Mouse (Mus musculus): ENCODE data around the gene Chd2. TPM values are rescaled to one million over a fixed set of nuclear protein-coding genes. Genes with fewer than 3 reads are reported as not detected.

Gene Chd2
- total RNA-seq, 2 experiments from 2014 or later, result 29.8 to 39.6 TPM

DNA sequence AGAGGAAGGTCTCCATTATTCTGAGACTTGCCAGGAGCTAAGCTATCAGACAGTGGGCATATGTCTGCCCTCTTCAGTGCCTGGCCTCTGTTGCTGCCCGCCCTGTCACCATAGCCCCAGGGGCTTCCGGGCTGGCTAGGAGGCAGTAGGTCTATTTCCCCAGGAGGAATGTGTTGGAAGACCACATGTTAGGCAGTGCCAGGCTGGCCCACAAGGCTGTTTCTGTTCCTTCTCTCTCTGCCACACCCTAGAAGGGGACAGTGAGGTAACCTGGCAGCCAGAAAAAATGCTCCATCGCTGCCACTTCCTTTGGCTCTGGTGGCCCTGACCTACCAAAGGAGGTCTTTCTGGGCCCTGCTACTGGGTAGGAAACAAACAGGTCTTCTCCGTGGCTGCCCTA lies 129.6 kb downstream of the Chd2 start:
- no peak for DNase-seq (ENCODE audit: low spot score)

DNA sequence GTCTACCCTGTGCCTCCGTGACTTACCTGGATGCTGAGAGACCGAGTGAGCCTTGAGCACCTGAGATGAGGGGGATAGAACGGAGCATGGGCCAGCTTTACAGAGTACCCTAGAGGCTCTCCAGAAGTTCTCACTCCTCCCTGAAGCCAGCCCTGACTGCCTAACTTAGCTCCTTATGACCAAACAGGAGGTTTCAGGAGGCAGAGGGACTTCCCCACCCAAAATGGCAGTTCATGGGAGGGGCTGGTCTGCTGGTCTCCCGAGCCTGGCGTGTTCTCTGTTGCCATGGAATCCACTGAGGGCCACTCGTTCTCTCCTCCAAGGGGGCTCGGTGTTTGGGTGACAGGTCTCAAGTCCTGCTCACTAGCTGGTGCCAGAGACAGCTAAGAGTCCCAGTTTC lies 130.1 kb downstream of the Chd2 start:
- DNase-seq (ENCODE audit: low spot score), result no peak

DNA sequence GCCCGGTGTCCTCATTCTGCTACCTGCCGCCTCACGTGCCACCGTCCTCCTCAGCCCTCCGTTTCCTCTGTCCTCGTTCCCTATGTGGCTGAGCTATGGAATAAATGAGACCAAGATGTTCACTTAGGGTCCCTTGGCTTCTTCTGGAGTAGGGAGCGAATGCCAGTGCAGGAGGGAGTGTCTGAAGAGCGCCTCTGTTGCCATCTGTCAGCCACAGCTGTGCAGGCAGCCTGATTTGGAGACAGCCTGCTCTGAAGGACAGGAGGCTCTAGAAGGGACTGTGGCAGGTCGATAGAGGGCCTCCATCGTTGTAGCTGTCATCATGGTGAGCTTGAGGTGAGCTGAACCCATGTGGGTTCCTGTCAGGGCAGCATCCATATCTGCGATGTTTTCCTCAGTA lies 136.1 kb downstream of the Chd2 start:
- no peak for DNase-seq (ENCODE audit: low spot score)

DNA sequence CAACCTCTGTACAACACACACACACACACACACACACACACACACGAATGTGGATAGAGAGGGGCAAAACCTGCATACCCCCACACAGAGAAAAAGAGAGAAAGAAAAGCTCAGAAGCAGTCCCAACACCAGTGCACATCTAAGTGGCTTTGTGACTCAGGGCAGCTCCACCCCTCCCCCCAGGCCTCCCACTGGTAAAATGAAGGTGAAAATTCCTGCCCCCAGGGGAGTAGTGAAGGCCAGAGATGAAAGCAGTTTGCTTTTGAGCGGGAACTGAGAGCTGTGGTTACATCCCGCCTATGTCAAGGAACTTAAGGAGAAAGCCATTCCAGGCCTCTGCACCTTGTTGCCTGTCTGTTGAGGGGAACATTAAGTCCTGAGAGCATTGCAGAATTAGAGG lies 138.1 kb downstream of the Chd2 start:
- DNase-seq (ENCODE audit: low spot score), result no peak

DNA sequence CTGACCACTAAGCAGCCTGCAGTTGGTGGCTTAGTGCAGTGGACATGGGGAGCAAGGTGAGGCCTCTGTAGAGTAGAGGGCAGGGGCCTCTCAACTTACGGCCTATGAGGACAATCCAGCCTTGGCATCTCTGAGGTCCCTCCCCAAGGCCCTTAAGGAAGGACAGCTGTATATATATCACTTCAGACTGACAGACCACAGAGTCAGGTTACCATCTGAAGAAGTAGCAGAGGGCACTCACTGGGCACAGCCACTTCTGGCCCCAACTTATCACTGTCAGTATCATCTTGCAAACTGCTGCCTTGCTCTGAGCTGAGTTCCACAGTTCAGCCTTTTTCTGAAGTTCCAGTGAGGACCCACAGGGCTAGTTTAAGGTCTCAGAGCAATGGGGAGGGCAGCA lies 139.0 kb downstream of the Chd2 start:
- DNase-seq (ENCODE audit: low spot score), result peak; percentile 72

DNA sequence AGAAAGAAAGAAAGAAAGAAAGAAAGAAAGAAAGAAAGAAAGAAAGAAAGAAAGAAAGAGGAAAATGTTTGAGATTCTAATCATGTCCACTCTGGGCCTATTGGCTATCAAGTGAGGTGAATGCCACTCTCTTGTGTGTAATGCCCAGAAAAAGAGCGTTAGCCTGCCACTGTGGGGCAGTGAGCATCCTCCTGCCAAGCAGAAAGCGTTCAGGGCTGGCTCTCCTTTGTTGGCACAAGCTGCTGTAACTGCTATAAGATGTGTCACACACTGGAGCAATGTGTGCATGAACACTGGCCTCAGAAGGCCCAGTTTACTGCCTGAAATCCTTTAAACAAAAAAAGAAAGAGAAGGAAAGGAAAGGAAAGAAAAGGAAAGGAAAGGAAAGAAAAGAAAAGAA lies 139.5 kb downstream of the Chd2 start:
- no peak for DNase-seq (ENCODE audit: low spot score)

DNA sequence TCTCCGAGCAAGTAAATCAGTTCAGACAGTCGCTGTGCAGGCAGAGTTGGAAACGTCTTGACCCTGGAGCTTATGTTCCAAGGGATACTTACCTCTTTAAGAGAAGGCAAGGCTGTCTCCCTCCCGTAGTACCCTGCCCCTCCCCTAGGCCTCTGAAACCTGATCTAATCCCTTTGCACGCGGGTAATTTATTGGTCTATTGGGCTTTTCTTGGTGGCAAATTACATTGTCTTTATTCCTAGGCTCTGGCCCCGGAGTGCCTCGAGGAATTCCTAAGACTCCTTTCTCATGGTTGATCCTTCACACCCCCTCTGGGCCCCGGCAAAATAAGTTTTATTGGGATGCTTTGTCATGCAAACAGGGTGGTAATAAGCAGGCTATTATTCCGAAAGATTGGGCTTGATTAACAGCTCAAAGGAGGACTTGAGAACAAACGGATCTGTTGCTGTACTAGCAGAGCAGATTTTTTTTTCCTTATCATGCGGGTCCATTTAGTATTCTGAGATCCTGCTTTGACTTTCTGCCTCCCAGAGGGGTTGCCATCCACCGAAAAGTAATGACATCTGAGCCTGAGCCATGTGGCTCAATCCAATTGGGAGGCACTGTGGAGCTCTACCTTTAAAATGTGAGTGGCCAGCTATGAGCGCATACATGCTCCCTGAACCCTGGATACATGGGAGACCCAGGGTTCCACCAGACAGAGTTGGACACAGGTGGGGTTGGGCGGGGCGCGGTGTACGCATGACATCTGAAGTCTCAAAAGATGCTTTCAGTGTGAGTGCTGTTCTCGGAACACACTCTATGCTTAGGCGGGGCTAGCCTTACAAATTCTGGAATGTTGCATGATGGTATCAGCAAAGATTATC lies 141.3 kb downstream of the Chd2 start:
- no peak for DNase-seq (ENCODE audit: low spot score)

DNA sequence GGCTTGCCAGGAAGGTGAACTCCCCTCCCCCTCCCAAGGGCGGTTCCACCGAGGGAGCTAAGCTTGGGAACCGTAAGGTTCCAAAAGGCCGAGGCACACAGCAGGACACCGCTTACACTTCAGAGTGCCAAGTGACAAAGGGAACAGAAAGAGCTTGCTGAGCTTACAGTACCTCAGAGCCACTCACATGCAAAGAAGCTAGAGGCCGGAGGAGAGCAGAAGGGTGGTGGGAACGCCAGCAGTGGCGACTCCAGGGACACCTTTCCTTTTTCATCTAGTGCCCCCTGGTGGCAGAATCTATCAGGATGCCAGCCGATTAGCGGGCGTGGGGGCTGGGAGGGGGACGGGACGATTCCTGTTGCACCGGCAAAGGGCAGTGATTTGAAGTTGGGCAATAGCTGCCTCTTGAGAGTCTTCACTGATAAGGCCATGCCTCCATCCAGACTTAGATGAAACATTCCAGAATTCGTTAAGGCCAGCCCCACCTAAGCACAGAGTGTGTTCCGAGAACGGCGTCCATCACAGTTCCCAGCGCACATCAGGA lies 142.1 kb downstream of the Chd2 start:
- DNase-seq (ENCODE audit: low spot score), result peak; percentile 87

DNA sequence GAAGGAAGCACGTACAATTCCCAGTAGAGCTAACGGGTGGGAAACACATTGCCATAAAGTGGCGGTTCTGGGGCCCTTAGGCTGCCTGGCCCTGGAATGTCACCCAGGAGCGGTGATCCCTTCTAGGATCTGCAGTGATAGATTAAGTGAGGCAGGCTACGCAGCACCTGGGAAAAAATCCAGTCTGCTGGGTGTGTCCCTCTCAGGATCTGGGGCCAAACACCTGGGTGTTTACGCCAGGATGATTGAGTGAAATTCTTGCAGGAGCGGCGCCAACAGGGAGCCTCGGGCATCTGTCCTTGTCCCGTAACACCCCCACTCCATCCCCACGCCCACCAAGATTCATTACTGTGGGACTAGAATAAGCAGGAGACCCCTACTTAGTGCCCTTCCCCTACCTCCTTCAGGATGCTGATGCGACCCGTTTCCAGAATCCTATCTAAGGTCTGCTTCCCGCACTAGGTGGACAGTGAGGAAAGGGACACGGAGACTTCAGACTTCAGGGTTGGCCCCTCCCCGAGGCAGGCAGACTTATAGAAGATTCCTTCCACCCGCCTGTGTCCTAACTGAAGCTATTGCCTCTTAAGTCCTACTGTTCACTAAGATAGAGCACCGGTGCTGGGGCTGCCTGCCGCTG lies 142.7 kb downstream of the Chd2 start:
- no peak for DNase-seq (ENCODE audit: low spot score)

DNA sequence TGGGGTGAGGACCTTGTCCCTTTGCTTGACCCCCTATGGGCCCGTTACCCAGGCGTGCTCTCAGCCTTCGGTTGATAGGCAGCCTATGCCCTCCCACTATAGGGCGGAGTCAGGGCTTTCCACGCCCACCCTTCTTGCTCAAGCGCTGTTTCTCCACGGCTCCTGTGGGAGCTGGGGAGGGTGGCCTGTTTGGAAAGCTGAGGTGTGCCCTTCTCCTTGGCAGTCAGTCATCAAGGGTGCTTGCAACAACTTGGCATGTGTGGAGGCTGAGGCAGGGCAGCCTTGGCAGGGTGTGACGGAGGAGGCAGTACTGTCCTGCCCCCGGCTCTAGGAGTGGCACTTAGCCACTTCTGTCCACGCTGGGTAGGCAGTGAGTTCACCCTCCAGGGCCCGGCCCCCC lies 143.3 kb downstream of the Chd2 start:
- DNase-seq (ENCODE audit: low spot score), result peak; percentile 89

DNA sequence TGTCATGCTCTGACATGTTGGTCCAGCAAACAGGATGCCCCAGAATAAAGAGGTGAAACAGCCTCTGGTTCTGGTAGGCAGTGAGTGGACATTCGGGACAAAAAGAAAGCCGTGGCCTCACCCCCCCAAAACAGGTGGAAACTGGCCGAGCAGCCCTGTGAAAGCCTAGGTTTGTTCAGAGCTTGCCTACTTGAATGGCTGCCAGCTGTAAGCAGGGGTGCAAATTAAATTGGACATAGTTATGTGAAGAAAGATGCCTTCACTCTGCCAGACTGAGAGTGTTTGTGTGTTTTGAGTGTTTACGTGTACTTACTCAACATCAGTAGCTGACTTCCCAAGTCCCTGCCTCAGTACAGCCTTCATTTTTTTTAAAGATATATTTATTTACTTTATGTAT lies 147.6 kb downstream of the Chd2 start:
- no peak for DNase-seq (ENCODE audit: low spot score)

DNA sequence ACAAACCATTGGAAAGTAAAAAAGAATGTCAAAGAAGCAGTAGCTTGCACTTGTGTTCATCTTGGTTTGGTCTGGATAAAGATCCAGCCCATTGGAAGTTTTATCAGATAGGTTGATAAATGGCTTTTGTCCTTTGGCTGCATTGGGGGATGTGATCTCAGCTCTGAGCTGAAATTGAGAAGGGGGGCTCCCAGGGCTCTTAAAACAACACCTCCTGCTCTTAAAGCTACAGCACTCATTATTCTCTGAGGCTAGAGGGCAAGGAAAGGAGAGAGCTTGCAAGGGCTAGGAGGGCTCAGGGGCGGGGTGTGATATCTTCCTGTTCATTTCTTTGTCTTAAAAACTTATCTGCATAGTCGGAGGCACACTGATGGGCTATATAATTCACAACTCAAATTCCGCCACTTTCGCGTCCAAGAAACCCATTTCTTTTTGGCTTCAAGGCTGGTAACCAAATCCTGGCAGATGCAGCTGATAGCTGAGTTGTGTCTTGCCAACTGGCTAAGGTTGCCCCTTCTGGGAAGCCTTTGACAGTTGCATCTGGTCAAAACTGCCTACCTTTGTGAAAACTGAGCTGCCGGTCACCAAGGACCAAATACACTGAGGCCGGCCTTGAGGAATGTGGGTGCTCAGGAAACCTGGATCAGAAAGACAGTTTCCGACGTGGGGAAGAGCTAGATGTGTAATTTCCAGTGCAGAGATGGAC lies 148.2 kb downstream of the Chd2 start:
- DNase-seq (ENCODE audit: low spot score), result peak; percentile 59

DNA sequence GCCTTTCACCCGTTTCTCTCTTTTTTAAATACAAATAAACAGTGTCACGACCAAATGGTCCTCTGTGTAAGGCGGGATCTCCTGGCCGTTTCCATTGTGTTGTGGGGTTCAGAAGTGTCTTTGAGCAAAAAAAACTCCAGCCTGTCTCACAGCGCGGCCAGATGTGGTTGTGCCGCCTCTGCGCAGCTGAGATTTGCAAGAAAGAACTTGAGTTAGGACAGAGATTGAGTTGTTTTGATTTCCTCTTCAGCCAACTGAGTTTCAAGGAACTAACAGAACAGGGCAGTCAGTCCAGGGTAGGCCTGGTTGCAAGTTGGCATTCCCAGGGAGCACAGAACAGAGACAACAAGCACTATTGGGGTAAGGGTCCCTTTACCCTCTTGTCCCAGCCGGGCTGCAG lies 149.3 kb downstream of the Chd2 start:
- DNase-seq (ENCODE audit: low spot score), result no peak

DNA sequence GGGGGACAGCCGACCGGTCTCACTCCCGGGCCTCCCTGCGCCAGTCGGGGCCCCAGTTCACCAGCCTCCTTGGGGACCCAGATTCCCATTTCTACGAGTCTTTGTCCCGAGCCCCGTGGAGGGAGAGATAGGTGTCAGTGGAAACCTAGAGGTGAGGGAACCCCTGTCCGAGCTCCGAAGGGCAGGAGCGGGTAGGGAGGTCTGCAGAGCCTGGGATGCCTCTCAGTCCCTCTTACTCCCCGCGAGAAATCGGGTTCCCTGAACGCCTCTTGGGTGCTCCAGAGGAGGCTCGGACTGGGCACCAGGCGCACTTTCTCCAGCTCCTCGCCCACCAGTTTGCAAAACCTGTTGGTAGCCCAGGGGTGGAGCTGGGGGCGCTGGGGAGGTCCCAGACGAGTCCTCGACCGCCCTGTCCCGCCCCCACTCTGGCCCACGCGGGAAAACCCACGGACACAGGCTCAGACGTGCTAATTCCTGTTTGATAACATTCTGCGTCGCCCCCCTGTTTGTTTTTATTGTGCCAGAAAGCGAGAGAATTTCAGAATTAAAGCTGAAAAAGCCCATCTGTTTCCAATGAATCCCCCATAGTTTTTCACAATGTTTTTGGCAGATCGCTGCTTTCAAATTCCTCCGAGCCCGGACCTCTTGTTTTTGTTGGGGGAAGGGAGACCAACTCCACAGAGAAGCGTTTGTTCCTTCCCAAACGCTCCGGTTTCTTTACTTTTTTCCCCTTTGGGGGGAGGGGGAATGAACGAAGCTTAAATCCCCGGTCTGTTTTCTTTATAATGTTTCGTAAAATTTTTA lies 149.9 kb downstream of the Chd2 start:
- DNase-seq (ENCODE audit: low spot score), result peak; percentile 47

DNA sequence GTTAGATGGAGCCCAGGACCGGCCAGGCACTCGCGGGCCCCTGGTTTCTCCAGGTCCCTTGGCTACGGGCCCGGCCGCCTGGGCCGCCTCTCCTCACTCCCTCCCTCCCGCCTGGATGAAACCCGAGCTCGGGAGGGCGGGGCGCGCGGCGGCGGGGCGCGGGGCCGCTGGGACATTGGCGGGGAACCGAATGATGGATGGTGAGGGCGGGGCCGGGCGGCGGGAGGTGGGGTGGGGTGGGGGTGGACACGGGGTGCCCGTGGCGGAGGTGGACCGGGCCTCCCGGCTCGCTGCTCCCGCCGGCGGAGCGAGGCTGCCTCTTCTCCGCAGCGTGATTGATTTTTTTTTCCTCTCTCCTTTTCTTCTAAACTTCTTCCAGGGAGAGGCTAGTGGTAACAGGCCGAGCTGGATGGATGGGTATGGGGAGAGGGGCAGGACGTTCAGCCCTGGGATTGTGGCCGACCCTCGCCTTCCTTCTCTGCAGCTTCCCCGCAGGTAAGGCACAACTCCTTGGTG lies 150.6 kb downstream of the Chd2 start:
- DNase-seq (ENCODE audit: low spot score), result peak; percentile 95

DNA sequence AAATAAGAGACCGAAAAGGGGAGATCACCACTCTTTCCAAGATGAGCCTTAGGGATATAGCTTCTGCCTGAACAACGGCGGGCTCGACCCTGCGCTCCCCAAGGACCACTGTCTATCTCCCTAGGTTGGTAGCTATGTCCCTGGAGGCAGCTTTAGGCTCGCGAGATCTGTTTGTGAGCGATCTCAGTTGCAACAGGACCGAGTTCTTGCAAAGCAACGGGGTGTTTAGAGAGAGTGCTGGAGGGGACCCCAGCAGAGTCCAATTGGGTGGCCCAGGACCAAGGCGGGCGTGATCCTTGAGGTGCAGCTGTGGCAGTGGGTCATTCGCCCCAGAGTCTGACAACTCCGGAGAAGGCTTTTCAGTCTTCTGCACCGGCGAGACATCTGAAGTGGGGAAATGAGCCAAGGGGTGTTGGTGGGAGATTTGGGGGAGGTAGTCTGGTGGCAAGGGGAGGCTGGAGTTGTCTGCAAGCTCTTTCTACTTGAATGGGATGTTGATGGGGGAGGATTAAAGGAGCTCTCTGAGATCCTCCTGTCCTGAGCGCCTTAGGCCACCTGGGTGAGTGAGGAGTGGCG lies 151.1 kb downstream of the Chd2 start:
- no peak for DNase-seq (ENCODE audit: low spot score)

DNA sequence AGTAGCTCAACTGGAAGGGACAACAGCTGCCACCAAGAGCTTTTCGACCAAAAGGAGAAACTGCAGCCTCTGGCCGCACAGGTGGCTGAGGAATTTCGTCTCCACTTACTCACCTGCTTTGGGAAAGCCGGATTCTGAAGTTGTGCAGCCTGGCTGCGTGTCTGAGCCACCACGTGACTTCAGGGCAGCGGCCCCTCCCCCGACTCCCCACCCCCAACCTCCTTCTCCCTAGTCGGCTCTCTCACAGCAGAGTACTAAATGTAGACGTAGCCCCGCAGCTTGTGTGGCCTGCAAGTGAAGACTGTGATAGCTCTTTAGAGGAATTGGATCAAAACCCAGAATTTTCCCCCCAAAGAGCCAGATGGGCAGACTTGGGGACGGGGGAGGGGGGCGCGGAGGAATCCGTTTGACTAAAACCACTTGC lies 151.7 kb downstream of the Chd2 start:
- no peak for DNase-seq (ENCODE audit: low spot score)

DNA sequence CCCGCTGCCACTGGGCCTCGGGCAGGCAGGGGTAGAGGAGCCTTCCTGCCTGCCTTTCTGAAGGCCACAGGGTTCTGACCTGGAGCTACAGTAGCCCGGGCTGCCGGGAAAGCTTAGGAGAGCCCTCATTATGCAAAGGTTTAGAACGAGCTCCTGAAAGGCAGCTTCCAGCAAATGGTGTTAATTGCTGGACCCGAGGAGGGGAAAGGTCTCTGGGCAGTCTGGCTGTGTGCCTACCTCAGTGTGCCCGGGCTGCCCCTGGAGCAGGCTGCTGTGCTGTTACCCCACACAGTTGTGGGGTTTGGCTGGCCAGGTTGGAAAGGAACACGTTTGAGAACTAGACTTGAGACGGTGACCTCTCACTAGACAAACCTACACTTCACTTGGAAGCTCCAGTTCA lies 152.2 kb downstream of the Chd2 start:
- DNase-seq (ENCODE audit: low spot score), result no peak

DNA sequence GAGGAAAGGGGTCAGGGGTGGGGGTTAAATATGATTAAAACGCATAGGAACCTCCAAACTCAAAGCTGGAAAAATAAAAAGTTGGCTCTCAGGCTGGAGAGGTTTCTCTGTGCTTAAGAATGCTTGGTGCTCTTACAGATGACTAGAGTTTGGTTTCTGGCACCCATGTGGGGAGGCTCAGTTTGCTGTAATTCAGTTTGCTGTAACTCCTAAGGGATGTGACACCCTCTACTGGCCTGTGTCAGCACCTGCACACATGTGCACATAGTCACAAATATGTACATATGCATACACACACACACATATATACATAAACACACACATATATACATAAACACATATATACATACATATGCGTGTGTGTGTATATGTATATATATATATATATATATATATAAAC lies 152.8 kb downstream of the Chd2 start:
- no peak for DNase-seq (ENCODE audit: low spot score)

DNA sequence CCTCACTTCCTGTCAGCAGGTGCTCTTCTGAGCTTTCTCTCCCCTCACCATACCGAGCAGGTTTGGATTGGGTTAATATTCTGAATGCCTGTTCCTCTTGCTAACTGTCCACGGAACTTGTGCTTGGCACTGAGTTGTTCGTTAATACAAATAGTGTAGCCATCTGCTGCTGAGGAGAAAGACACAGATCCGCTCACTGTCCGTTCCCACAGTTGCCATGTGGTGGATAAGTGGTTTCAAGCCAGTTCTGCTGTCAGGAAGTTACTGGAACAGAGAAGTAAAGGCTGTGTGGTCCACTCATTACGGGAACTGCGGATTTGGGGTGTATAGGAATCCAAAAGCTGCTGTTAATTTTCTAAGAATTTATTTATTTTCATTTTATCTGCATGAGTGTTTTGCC lies 158.8 kb downstream of the Chd2 start:
- no peak for DNase-seq (ENCODE audit: low spot score)

DNA sequence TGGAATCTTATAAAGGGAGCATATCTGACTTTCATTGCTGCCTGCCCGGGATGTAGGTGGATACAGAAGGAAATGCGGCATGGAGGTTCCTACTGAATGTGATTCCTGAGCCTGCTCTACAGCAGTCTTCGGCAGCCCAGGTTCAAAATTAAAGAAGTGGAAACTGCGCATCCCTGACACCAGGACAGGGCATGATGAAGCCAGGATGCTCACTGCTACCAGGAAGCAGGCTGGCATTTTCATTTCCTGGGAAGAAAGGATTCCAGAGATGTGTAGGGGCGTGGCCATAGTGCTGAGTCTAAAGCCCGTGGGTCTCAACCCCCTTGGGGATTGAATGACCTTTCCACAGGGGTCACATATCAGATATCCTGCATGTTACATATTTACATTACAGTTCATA lies 163.6 kb downstream of the Chd2 start:
- no peak for DNase-seq (ENCODE audit: low spot score)
